Mouse (Mus musculus) limb, embryonic 10.5 days (tissue): ENCODE measurements at regions not wholly inside any gene's neighbourhood (a gene's known extent, or its start where the extent isn't known, plus 50 kb on each side); places are given as distances from the start of the nearest gene placed in this dataset.
A peak's percentile ranks its signal among the peaks of the same experiment; 100 is the strongest.

Experiments used
- DNase-seq: peaks from one replicate; pipeline ENCODE4 v3.0.0-alpha.2; 2017; ENCODE audit warnings: low spot score
- H3K27ac ChIP-seq: fragments of 300-500 bp; sonication (generic); 2 replicates; pipeline ENCODE4 v1.5.1; 2016; ENCODE audit warnings: mild to moderate bottlenecking
- H3K27me3 ChIP-seq: fragments of 300-500 bp; sonication (generic); 2 replicates; pipeline ENCODE4 v1.6.1; 2016; ENCODE audit warnings: low read depth, mild to moderate bottlenecking; ENCODE audit not compliant: poor library complexity, severe bottlenecking
- H3K36me3 ChIP-seq: fragments of 300-500 bp; sonication (generic); 2 replicates; pipeline ENCODE4 v1.6.1; 2016; ENCODE audit warnings: mild to moderate bottlenecking, moderate library complexity
- H3K4me1 ChIP-seq: fragments of 300-500 bp; sonication (generic); 2 replicates; pipeline ENCODE4 v1.6.1; 2016
- H3K4me3 ChIP-seq: fragments of 300-500 bp; sonication (generic); 2 replicates; pipeline ENCODE4 v1.5.1; 2016; ENCODE audit warnings: mild to moderate bottlenecking, moderate library complexity
- H3K9me3 ChIP-seq: fragments of 300-500 bp; sonication (generic); replicated peaks from 2 replicates; pipeline ENCODE4 v1.6.1; 2016; ENCODE audit warnings: mild to moderate bottlenecking
- WGBS: fragments of 180-500 bp; shearing (Covaris S2); methylation state at CpG from one replicate; pipeline ENCODE4 v1.1.7; 2016; 5-methylcytosine and 5-hydroxymethylcytosine counted together

DNA sequence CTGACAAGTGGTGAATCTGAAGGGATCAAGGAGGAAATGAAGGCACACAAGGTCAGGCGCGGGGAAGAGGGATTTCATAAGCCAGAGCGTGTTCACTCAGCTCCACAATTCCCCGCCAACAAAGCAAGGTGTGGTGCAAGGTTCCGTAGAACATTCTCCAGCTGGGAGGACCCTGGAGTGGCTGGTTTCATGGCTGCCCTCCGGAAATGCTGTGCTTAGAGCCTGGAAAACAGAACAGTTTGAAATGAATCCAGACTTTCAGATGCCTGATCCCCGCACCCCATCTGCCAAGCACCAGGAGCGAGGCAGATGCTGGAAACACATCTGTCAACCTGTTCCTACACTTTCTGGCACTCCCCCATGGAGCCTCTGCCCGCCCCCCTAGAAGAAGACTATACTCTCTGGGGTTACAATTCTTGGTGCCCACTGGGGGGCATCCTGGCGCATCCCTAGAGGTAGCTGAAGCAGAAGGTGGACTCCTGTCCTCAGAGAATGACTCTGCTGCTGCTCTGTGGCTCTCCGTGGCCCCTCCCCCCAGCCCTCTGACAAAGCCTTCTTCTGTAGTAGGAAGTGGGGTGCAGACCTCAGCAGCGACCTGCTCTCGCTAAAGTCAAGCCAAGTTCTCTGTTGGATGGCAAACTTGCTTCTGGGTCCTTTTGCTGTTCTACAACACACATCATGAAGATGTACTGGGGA lies 54.5 kb upstream of the Mafb start:
- Histone ChIP-seq H3K4me3 (no peak overlapping the region), H3K4me1 (peaks cover 11% of the 10 kb centered on the region), H3K36me3 (no peaks in the 10 kb centered on the region), H3K27ac (0 out of 2 replicates have a peak overlapping the region, but pooled peaks have one; percentile 5), H3K27me3 (0 out of 2 replicates have a peak, but pooled peaks cover 4% of the 10 kb centered on the region), H3K9me3 (no peaks in the 10 kb centered on the region)
- no peak for DNase-seq
- 27% methylated on average over 13 of the region's 13 CpGs for WGBS

DNA sequence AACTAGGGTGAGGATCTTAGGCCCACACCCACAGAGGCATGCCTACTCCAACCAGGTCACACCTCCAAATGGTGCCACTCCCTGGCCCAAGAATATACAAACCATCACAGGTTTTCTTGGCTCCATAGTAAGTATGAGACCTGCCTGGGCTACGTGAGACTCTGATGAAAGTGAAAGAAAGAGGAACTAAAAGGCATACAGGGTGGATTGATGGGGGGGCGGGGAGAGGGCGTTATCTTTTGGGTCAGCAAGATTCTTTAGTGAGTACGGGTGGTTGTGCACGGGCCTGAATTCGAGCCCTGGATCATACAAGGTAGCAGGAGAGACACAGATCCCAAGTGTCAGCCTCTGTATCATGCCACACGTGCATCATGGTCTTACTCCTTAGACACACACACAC lies 57.6 kb upstream of the Mafb start:
- WGBS: 87% methylated on average over 7 of the region's 7 CpGs
- Histone ChIP-seq H3K27ac (no peak overlapping the region), H3K27me3 (0 out of 2 replicates have a peak, but pooled peaks cover 4% of the 10 kb centered on the region), H3K36me3 (no peaks in the 10 kb centered on the region), H3K9me3 (no peaks in the 10 kb centered on the region), H3K4me3 (no peak overlapping the region), H3K4me1 (peaks cover 25% of the 10 kb centered on the region)
- DNase-seq: no peak

DNA sequence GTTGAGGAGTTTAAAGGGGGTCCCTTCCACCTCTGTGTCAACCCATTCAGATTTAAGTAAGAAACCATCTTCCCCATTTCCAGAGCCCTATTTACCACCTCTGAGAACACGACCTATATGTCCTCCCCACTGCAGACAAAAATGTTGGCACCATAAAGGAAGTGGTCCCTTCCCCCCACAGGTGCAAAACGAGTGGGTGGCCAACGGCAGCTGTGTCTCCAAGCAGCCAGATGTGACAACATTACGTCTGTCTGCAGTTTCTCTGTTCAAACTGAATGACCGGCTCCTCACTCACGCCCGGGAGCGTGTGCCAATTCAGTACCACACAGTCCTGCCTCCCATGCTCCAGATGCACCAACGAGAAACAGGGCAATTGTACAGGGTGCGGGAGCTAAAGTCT lies 60.6 kb upstream of the Mafb start:
- DNase-seq: no peak
- 64% methylated on average over 10 of the region's 10 CpGs for WGBS
- Histone ChIP-seq H3K27ac (no peak overlapping the region), H3K4me3 (no peak overlapping the region), H3K4me1 (peaks cover 14% of the 10 kb centered on the region), H3K27me3 (no peaks in the 10 kb centered on the region), H3K9me3 (no peaks in the 10 kb centered on the region), H3K36me3 (no peaks in the 10 kb centered on the region)

DNA sequence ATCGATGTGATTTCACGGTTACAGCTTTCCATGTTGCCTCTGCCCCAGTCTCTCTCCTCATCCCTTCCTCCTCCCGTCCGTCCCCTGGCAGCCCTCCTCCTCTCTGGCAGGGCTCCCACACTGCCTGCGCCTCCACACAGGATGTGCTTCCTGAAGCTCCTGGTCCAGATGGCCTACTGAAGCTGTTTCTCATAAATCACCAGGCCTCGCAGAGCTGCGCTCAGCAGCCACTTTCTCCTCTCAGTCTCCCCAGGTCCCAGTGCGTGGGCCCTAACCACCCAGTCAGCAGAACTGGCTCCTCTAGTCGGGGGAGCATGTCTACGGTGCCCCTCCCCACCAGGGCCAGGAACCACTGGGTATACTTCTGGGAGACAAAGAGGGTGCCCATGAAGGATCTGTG lies 66.4 kb upstream of the Mafb start:
- DNase-seq: peak; percentile 46

DNA sequence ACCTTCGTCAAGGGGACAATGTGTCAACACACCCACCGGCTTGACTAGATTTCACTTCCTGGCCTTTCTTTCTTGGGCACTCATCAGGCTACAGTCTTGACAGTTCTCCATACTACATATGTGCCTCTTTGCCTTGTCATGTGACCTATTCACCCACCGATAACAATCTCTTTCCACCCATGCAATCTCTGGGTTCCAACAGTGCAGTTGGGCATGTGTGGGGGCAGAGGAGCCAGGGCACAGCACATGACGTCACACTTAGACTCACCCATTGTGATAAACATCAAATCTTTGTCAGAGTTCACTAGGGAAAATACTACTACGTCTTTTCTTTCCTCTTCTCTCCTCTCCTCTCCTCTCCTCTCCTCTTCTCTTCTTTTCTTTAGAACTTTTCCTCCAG lies 67.8 kb upstream of the Mafb start:
- H3K27me3 ChIP-seq: peaks cover 9% of the 10 kb centered on the region; the same call in 1 of the 2 replicates
- peaks cover 22% of the 10 kb centered on the region for H3K4me1 ChIP-seq
- no peak overlapping the region for H3K27ac ChIP-seq
- no peaks in the 10 kb centered on the region for H3K36me3 ChIP-seq
- 93% methylated on average over 5 of the region's 5 CpGs for WGBS
- no peaks in the 10 kb centered on the region for H3K9me3 ChIP-seq
- DNase-seq: no peak
- no peak overlapping the region for H3K4me3 ChIP-seq

More for the DNA sequence above, 66.4 kb upstream of the Mafb start:
- Histone ChIP-seq H3K9me3 (no peaks in the 10 kb centered on the region), H3K36me3 (no peaks in the 10 kb centered on the region), H3K4me3 (no peak overlapping the region), H3K27me3 (no peaks in the 10 kb centered on the region), H3K4me1 (peaks cover 13% of the 10 kb centered on the region), H3K27ac (peak overlapping the region; percentile 63)
- WGBS: 40% methylated on average over 10 of the region's 10 CpGs

DNA sequence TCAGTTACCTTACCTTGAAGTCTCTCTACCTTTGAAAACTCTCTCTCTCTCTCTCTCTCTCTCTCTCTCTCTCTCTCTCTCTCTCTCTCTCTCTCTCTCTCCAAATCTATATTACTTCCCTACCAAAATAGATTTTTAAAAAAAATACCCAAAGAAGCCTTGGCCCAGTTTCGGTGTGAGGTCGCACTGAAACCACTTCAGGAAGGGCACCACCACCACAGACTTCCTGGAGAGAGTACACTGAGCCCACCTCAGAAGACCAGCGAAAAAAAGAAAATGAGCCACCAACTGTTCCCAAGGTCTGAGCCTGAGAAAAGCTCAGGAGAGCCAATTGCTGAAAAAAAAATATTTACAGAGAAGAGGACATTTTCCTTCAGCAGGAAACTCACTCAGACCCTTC lies 68.8 kb upstream of the Mafb start:
- Histone ChIP-seq H3K27ac (no peak overlapping the region), H3K27me3 (peaks cover 9% of the 10 kb centered on the region; the same call in 1 of the 2 replicates), H3K9me3 (no peaks in the 10 kb centered on the region), H3K4me3 (no peak overlapping the region), H3K4me1 (peaks cover 29% of the 10 kb centered on the region), H3K36me3 (no peaks in the 10 kb centered on the region)
- no peak for DNase-seq
- WGBS: 89% methylated on average over 3 of the region's 3 CpGs

DNA sequence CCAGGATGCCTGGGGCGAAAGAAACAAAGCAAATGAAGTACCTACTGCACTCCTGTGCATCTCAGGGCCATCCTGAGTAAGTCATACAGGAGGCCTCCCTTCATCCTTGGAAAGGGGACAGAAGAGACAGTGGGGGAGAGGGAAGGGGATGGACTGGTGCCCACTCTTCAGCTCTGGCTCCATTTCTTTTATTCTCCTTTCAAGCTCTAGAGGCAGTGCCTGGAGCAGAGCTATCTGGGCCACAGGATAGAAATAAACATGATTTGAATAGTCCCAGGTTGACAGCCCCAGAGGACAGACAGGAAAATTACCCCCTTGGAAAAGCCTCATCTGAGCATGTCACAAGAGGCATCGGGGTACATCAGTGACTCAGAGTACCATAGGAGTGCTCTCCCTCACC lies 72.2 kb upstream of the Mafb start:
- 81% methylated on average over 2 of the region's 2 CpGs for WGBS
- Histone ChIP-seq H3K36me3 (no peaks in the 10 kb centered on the region), H3K27me3 (peaks cover 21% of the 10 kb centered on the region), H3K4me3 (no peak overlapping the region), H3K4me1 (peaks cover 26% of the 10 kb centered on the region), H3K9me3 (no peaks in the 10 kb centered on the region), H3K27ac (no peak overlapping the region)
- no peak for DNase-seq

DNA sequence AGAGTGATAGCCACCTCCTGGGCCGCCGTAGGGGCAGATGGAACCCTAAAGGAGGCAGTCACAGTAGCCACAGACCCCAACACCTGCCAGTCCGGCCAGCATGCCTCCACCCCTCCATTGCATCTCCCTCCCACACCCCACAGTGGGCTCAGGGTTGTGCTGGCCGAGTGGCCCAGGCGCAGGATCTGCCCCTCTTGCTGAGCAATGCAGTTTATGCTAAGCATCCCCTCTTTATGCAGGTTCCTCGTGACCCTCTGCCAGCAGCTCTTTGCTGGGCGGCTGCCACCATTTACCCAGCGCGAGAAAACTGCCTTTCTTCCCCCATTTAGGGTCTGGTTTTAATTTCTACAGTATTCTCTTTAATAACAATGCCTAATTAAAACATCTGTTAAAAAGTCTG lies 73.4 kb upstream of the Mafb start:
- Histone ChIP-seq H3K4me3 (no peak overlapping the region), H3K27ac (no peak overlapping the region), H3K27me3 (peaks cover 26% of the 10 kb centered on the region), H3K4me1 (peaks cover 28% of the 10 kb centered on the region), H3K9me3 (no peaks in the 10 kb centered on the region), H3K36me3 (no peaks in the 10 kb centered on the region)
- WGBS: 81% methylated on average over 9 of the region's 9 CpGs
- no peak for DNase-seq

DNA sequence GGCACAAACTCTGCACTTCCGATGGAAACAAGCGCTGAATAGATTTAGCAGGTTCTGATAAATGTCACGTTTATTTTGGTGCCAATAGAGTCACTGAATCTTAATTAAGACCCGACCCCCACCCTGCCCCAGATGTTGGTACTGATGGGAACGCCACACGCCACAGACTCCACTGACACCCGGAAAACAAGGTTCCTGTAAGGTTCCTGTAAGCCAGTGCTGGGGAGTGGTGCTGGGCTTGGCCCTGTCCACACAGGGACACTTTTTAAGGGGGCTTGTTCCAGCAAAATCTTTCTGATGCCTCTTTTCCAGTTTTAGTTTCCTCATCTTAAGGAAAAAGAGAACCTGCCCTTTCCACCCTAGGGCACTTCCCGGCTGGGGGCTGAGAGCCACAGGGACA lies 84.2 kb upstream of the Mafb start:
- peaks cover 9% of the 10 kb centered on the region for H3K27me3 ChIP-seq
- H3K4me1 ChIP-seq: peaks cover 43% of the 10 kb centered on the region

DNA sequence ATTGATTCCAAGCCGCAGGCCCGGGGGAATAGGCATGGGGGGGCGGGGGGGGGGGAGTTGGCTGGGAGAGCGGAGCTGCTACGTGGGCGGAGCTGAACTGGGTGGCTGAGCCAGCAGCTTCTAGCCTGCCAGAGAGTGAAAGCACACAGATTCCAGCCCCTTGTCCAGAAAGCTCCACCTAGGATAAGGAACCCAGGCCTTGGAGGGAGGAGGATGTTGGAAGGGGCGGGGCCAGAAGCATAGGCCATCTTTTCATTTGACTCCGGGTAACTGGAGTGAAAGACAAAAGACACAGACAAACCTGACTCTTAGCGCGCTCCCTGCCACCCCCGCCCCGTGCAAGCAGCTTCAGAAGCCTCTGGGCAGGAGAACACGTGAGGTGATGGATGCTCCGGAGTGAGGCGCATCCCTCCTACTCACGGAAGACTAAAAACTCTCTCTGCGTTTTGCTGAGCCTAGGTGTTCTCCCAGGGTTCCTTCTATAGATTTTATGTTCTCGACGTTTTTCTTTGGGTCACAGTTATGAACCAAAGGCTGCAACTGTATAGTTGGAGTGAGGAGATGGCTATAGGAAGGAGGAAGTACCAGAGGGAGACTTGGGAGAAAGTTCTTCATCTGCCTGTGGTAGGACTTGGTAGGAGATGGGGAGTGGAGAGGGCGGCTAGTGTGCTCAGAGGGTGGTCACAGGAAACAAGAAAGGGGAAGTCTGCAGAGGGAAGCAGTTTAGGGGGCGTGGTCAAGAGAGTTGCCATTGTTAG lies 84.8 kb upstream of the Mafb start:
- Histone ChIP-seq H3K9me3 (no peaks in the 10 kb centered on the region), H3K27me3 (peaks cover 8% of the 10 kb centered on the region), H3K36me3 (no peaks in the 10 kb centered on the region), H3K4me3 (peak overlapping the region; percentile 52), H3K4me1 (peaks cover 37% of the 10 kb centered on the region), H3K27ac (peak overlapping the region; percentile 90)
- DNase-seq: peak; percentile 79
- 1% methylated on average over 21 of the region's 21 CpGs for WGBS

More for the DNA sequence above, 84.2 kb upstream of the Mafb start:
- Histone ChIP-seq H3K4me3 (peak overlapping the region; percentile 52), H3K9me3 (no peaks in the 10 kb centered on the region), H3K36me3 (no peaks in the 10 kb centered on the region), H3K27ac (peak overlapping the region; percentile 90)
- 4% methylated on average over 8 of the region's 8 CpGs for WGBS
- no peak for DNase-seq

DNA sequence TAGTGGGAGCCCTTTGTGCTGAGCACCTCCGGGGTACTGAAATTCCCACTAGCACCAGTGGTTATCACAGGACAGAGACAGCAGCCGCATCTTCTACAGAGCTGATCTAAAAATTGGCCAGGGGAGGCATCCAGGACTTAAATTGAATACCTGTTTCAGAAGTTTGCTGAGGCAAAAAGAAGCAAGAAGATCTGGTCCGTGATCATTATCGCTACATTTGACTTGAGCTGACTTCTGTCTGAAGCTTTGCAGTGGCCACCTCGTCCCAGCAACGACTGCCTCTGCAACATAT lies 85.3 kb upstream of the Mafb start:
- H3K4me3 ChIP-seq: peak overlapping the region; percentile 52
- H3K27ac ChIP-seq: peak overlapping the region; percentile 90
- no peak for DNase-seq
- no peaks in the 10 kb centered on the region for H3K36me3 ChIP-seq
- H3K4me1 ChIP-seq: peaks cover 31% of the 10 kb centered on the region
- H3K27me3 ChIP-seq: peaks cover 4% of the 10 kb centered on the region
- 29% methylated on average over 6 of the region's 6 CpGs for WGBS
- H3K9me3 ChIP-seq: no peaks in the 10 kb centered on the region

DNA sequence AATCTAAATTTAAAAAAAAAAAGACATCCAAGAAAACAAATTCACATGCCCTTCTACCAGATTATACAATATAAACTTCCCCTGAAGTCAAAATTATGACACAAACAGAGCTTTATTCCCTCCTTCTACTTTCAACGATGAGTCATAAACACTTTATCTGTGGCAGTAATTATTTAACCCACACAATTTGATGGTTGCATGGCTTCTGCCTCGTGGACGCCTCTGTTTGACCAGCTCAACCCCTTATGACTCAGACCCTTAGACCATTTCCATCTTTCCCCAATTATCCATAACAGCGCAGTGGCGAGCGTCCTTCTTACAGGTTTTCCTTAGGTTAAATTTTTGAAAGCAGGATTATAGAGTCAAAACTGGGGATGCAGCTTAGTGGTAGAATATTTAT lies 85.9 kb upstream of the Mafb start:
- peaks cover 4% of the 10 kb centered on the region for H3K27me3 ChIP-seq
- H3K4me1 ChIP-seq: peaks cover 27% of the 10 kb centered on the region
- H3K9me3 ChIP-seq: no peaks in the 10 kb centered on the region
- H3K27ac ChIP-seq: no peak overlapping the region
- no peak for DNase-seq
- no peak overlapping the region for H3K4me3 ChIP-seq
- H3K36me3 ChIP-seq: no peaks in the 10 kb centered on the region
- 93% methylated on average over 6 of the region's 6 CpGs for WGBS

DNA sequence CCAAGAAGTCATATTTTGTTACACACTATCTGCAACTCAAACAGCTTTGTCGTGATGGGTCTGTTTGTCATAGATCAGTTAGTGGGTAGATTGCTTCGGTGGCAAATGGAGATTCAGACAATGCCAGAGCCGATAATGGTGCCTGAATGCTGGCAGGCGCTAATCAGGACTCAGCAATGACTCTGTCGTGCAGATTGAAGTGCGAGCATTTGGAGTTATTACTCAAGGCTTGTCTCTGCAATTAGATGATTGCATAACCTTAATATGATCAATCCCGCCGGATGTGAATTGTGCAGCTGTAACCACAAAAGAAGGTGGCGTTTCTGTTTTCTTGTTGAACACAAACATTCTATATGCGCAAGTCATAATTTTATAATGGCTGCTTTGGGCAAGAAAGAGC lies 88.8 kb upstream of the Mafb start:
- Histone ChIP-seq H3K4me1 (peaks cover 18% of the 10 kb centered on the region), H3K4me3 (no peak overlapping the region), H3K9me3 (no peaks in the 10 kb centered on the region), H3K36me3 (no peaks in the 10 kb centered on the region), H3K27me3 (peaks cover 4% of the 10 kb centered on the region; the same call in 1 of the 2 replicates), H3K27ac (no peak overlapping the region)
- 86% methylated on average over 10 of the region's 10 CpGs for WGBS
- DNase-seq: no peak
